Mouse (Mus musculus) activated CD4-positive, CD25-positive, alpha-beta regulatory T cell, adult 9 weeks (primary cell): ENCODE measurements around the gene Esd. TPM values are rescaled to one million over a fixed set of nuclear protein-coding genes. Genes with fewer than 3 reads are reported as not detected.

Source experiments
- polyA plus RNA-seq: library from polyadenylated mRNA; unstranded; fragments of 100-300 nt; shearing (Covaris generic); gene quantifications from one replicate; pipeline ENCODE4 v1.2.1, GENCODE M21; 2017

Gene Esd
- polyA plus RNA-seq: 197 TPM

DNA sequence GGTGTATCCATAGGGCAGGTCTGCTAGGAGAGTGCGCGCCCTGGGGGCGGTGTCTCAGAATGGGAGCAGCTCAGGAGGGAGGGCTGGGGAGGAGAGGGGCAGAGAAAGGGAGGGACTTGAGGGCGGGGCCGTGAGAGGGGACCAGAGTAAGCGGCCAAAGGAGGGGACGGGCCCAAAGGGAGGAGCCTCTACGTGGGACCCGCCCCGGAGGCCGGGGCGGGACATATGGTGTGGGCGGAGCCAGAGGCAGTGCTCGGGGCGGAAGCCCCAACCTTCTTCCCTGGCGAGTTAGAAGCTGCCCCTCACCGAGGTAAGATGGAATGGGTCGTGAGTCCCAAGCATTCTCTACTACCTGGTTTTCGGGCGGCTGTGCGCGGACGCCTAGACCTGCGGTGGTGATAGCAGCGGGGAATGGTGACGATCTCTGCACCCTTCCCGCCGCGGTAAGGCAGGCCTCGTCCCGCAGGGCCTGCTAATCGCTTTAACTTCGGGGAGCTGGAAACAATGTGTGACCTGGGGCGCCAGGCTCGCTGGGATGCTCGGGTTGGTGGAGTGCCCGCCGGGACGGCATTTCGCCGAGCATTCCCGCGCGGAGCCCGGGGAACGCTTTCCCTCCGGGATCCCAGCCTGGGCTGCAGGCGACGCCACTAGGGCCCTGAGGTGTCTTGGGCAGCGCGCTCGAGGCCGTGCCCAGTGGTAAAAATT lies at the start of gene Esd:
Gene Esd, plus strand, starts transcription at position 219 of the 705 bp plus-strand sequence.

Other genes with a start within 250 kb of the Esd start
- gene Htr2a, start 91.5 kb upstream of the Esd start, polyA plus RNA-seq: 0.05 TPM
- 36.4 TPM for gene Lrch1, start 215.6 kb downstream of the Esd start, polyA plus RNA-seq